Mouse (Mus musculus) bone marrow macrophage, adult 2 months (primary cell): ENCODE data around the gene Ccdc58. TPM values are rescaled to one million over a fixed set of nuclear protein-coding genes. Genes with fewer than 3 reads are reported as not detected.
A peak's percentile ranks its signal among the peaks of the same experiment; 100 is the strongest.
"Not testable (repeated sequence)": the region's sequence is repeated elsewhere in the genome, so short reads cannot be mapped to it uniquely, and the experiment has no call there.

Experiments used
- H3K27ac ChIP-seq: 2 replicates; pipeline ENCODE4 v1.5.1; 2012; ENCODE audit warnings: low read depth, low read length; ENCODE audit not compliant: insufficient read depth
- H3K4me1 ChIP-seq: 2 replicates; pipeline ENCODE4 v1.6.1; 2012; ENCODE audit warnings: low read length; ENCODE audit not compliant: control insufficient read depth, insufficient read depth
- H3K4me3 ChIP-seq: 2 replicates; pipeline ENCODE4 v1.5.1; 2012; ENCODE audit warnings: mild to moderate bottlenecking, low read length, moderate library complexity; ENCODE audit not compliant: insufficient read depth
- CTCF ChIP-seq: IDR thresholded peaks from 2 replicates; pipeline ENCODE4 v1.5.1; 2012; ENCODE audit warnings: low read depth, mild to moderate bottlenecking, low read length, moderate library complexity
- POLR2A ChIP-seq: IDR thresholded peaks from 2 replicates; pipeline ENCODE4 v1.6.1; 2012; ENCODE audit warnings: mild to moderate bottlenecking, low read depth, low read length, borderline replicate concordance
- polyA plus RNA-seq: library from polyadenylated mRNA; stranded (reverse); fragments of >200 nt; gene quantifications from 2 replicates; pipeline ENCODE4 v1.2.4, GENCODE M21; 2012; ENCODE audit not compliant: missing spikeins, insufficient read depth, insufficient read length

Ccdc58 gene
- polyA plus RNA-seq, 1 experiment: 19.6 TPM

GRCm38 (mm10) chr16:36072410-36073011 lies 1.0 kb downstream of the Ccdc58 start:
- H3K27ac ChIP-seq: peak overlapping the region; percentile 49

GRCm38 (mm10) chr16:36074772-36075171 lies 3.3 kb downstream of the Ccdc58 start:
- no peak overlapping the region for H3K4me3 ChIP-seq
- TF ChIP-seq CTCF (no peak), POLR2A (no peak)
- H3K27ac ChIP-seq: no peak overlapping the region
- peaks cover 8% of the 10 kb centered on the region for H3K4me1 ChIP-seq

More at GRCm38 (mm10) chr16:36072410-36073011, 1.0 kb downstream of the Ccdc58 start:
- Histone ChIP-seq H3K4me1 (peaks cover 28% of the 10 kb centered on the region), H3K4me3 (peak overlapping the region; percentile 85)
- TF ChIP-seq POLR2A (no peak), CTCF (no peak)

GRCm38 (mm10) chr16:36079916-36080315 lies 8.4 kb downstream of the Ccdc58 start:
- Histone ChIP-seq H3K4me3 (no peak overlapping the region), H3K4me1 (no peaks in the 10 kb centered on the region), H3K27ac (no peak overlapping the region)
- TF ChIP-seq CTCF: no peak
- no peak for TF ChIP-seq POLR2A

- TF ChIP-seq POLR2A (no peak), CTCF (no peak)
- peak overlapping the region; percentile 23; the same call in 1 of the 2 replicates for H3K27ac ChIP-seq
- H3K4me3 ChIP-seq: no peak overlapping the region
- H3K4me1 ChIP-seq: peaks cover 4% of the 10 kb centered on the region
Observed at GRCm38 (mm10) chr16:36087846-36088245, 16.4 kb downstream of the Ccdc58 start.

GRCm38 (mm10) chr16:36089065-36089464 lies 17.6 kb downstream of the Ccdc58 start:
- TF ChIP-seq POLR2A (no peak), CTCF (no peak)
- H3K4me3 ChIP-seq: no peak overlapping the region
- H3K4me1 ChIP-seq: peaks cover 4% of the 10 kb centered on the region
- no peak overlapping the region for H3K27ac ChIP-seq

GRCm38 (mm10) chr16:36089850-36090616 lies 18.5 kb downstream of the Ccdc58 start:
- H3K27ac ChIP-seq: no peak overlapping the region
- H3K4me1 ChIP-seq: peaks cover 4% of the 10 kb centered on the region
- no peak overlapping the region for H3K4me3 ChIP-seq
- TF ChIP-seq CTCF: no peak
- no peak for TF ChIP-seq POLR2A

GRCm38 (mm10) chr16:36090785-36091509 lies 19.5 kb downstream of the Ccdc58 start:
- TF ChIP-seq CTCF (no peak), POLR2A (no peak)

GRCm38 (mm10) chr16:36094079-36094478 lies 22.6 kb downstream of the Ccdc58 start:
- H3K4me1 ChIP-seq: no peaks in the 10 kb centered on the region
- no peak overlapping the region for H3K4me3 ChIP-seq
- TF ChIP-seq POLR2A: no peak
- no peak for TF ChIP-seq CTCF
- H3K27ac ChIP-seq: no peak overlapping the region

More at GRCm38 (mm10) chr16:36090785-36091509, 19.5 kb downstream of the Ccdc58 start:
- H3K27ac ChIP-seq: no peak overlapping the region
- peaks cover 4% of the 10 kb centered on the region for H3K4me1 ChIP-seq
- H3K4me3 ChIP-seq: no peak overlapping the region

- H3K4me3 ChIP-seq, H3K4me1 ChIP-seq, H3K27ac ChIP-seq: not testable (repeated sequence)
Observed at GRCm38 (mm10) chr16:36097813-36098499, 26.5 kb downstream of the Ccdc58 start.
